ENCODE assay signal across 8 mouse cellular contexts in genomic region chr4:130175072-130175711, GRCm38 (mm10). TPM values are rescaled to one million over a fixed set of nuclear protein-coding genes. Genes with fewer than 3 reads are reported as not detected.
DNase-seq lines count a peak whose midpoint lies in the region; ATAC-seq lines count a peak whose summit lies in the region.

TSS of gene Tinagl1 (minus strand) at chr4:130175122.

- H3K9me3 ChIP-seq in forebrain, embryonic 13.5 days (replicated peaks), result no peaks in the 10 kb centered on the region
- H3K9me3 ChIP-seq in limb, embryonic 11.5 days (ENCODE audit: control insufficient read depth, low read length), result no peaks in the 10 kb centered on the region
- no peaks in the 10 kb centered on the region for H3K9me3 ChIP-seq in midbrain, embryonic 15.5 days

- intact Hi-C loops in heart, postnatal 36 days (cut with DNase I), result no loop called here

- H3K36me3 ChIP-seq in forebrain, embryonic 13.5 days (ENCODE audit: poor library complexity, severe bottlenecking), result no peaks in the 10 kb centered on the region
- H3K36me3 ChIP-seq in limb, embryonic 11.5 days (ENCODE audit: control insufficient read depth, insufficient read depth, low read length), result no peaks in the 10 kb centered on the region
- H3K36me3 ChIP-seq in midbrain, embryonic 15.5 days (replicated peaks), result no peaks in the 10 kb centered on the region

- 1% methylated on average over 14 of the region's 14 CpGs for WGBS in forebrain, embryonic 13.5 days
- WGBS in limb, embryonic 11.5 days, result 2% methylated on average over 13 of the region's 14 CpGs
- WGBS in midbrain, embryonic 15.5 days, result 2% methylated on average over 14 of the region's 14 CpGs

- ATAC-seq in forebrain, embryonic 13.5 days, result no peak
- no peak for ATAC-seq in limb, embryonic 11.5 days (ENCODE audit: insufficient number of reproducible peaks, low FRiP score, low TSS enrichment, low read depth)
- ATAC-seq in midbrain, embryonic 15.5 days (replicated peaks), result no peak
- ATAC-seq in frontal cortex, adult (ENCODE audit: low TSS enrichment), result no peak

- H3K4me2 ChIP-seq in forebrain, embryonic 13.5 days, result peak within 1 kb of the TSS; percentile 36
- H3K4me2 ChIP-seq in limb, embryonic 11.5 days (ENCODE audit: low read depth, severe bottlenecking), result peak within 1 kb of the TSS; percentile 49
- peak within 1 kb of the TSS; percentile 19 for H3K4me2 ChIP-seq in midbrain, embryonic 15.5 days

- peaks cover 47% of the 10 kb centered on the region for H3K27me3 ChIP-seq in forebrain, embryonic 13.5 days
- peaks cover 6% of the 10 kb centered on the region for H3K27me3 ChIP-seq in limb, embryonic 11.5 days (ENCODE audit: control insufficient read depth, insufficient read depth, low read length)
- H3K27me3 ChIP-seq in midbrain, embryonic 15.5 days (replicated peaks), result peaks cover 23% of the 10 kb centered on the region

- 0 out of 2 replicates have a peak within 1 kb of the TSS, but pooled peaks have one; percentile 43 for H3K9ac ChIP-seq in forebrain, embryonic 13.5 days
- H3K9ac ChIP-seq in limb, embryonic 11.5 days (ENCODE audit: low read length), result no peak within 1 kb of the TSS
- H3K9ac ChIP-seq in midbrain, embryonic 15.5 days, result no peak within 1 kb of the TSS

- DNase-seq in 3T3-L1 (ENCODE audit: low read depth, low spot score), result peak; percentile 69
- peak; percentile 70 for DNase-seq in R1 (ENCODE audit: low read depth, low spot score)
- DNase-seq in heart, postnatal 36 days, result peak; percentile 53 to 62
- DNase-seq in limb, embryonic 11.5 days (ENCODE audit: low spot score), result no peak
- DNase-seq in frontal cortex, postnatal 25 days (ENCODE audit: low spot score in 2 of 2), result no peak

- no peak within 1 kb of the TSS for H3K27ac ChIP-seq in forebrain, embryonic 13.5 days
- H3K27ac ChIP-seq in limb, embryonic 11.5 days (replicated peaks; ENCODE audit: low read depth, low read length), result no peak within 1 kb of the TSS
- no peak within 1 kb of the TSS for H3K27ac ChIP-seq in midbrain, embryonic 15.5 days

- peaks cover 16% of the 10 kb centered on the region for H3K4me1 ChIP-seq in forebrain, embryonic 13.5 days
- peaks cover 33% of the 10 kb centered on the region for H3K4me1 ChIP-seq in limb, embryonic 11.5 days (ENCODE audit: control insufficient read depth, insufficient read depth, low read length)
- H3K4me1 ChIP-seq in midbrain, embryonic 15.5 days, result peaks cover 12% of the 10 kb centered on the region

- H3K4me3 ChIP-seq in forebrain, embryonic 13.5 days, result no peak within 1 kb of the TSS
- H3K4me3 ChIP-seq in limb, embryonic 11.5 days (ENCODE audit: low read depth, low read length), result peak within 1 kb of the TSS; percentile 16; the same call in 1 of the 2 replicates
- H3K4me3 ChIP-seq in midbrain, embryonic 15.5 days, result no peak within 1 kb of the TSS

RNA-seq across cellular contexts. Expression of gene Tinagl1, which starts in this region (rescaled TPM):
- polyA plus RNA-seq in forebrain, embryonic 13.5 days (2015; fragmentation: Nextera tagmentation; extraction: Ambion mirVana), result 2.6 and 3.1 TPM in 2 replicates
- total RNA-seq in heart, postnatal 36 days (2021), result 10 to 100 TPM; 55.2 to 76.8 TPM
- polyA plus RNA-seq in limb, embryonic 11.5 days (2014; fragmentation: Nextera tagmentation; extraction: Ambion mirVana), result 6.3 and 6.9 TPM in 2 replicates
- 5.1 and 6.4 TPM in 2 replicates for polyA plus RNA-seq in midbrain, embryonic 15.5 days (2015; fragmentation: Nextera tagmentation; extraction: Ambion mirVana)

Comparison
In these comparisons a context has a peak if more than half of its experiments do, and no peak if none do; other contexts are left out.
1. DNase-seq: peak in 3T3-L1 (single experiment), R1 (single experiment) and heart, postnatal 36 days (2 of 2); none in limb, embryonic 11.5 days (single experiment) and frontal cortex, postnatal 25 days (0 of 2).
2. Peak in every context shown above with its lines, with median percentiles within 50 percentile points of each other: H3K4me2 ChIP-seq.